Mouse (Mus musculus): ENCODE measurements around the gene Gpr33.

Gene Gpr33

DNA sequence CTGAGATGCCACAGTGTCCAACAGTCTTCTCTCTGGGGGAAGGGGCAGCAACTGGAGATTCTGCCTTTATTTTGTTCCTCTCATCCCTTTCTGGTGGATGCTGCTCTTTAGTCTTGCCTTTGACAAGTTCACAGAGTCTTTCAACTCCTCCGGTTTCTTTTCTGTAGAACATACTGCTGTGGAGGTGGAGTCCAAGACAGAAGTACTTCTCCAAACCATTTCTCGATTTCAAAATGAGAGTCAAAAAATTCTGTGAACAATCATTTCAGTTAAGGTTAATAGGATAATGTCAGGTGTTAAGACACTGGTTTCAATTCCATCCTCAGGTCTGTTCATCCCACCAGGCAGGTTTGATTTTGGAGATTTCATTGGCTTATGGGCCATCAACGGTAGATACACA, at the start of gene Gpr33:
Gene Gpr33, minus strand, starts transcription at position 101 of the 400 bp plus-strand sequence.
- DNase-seq, result no peak

DNA sequence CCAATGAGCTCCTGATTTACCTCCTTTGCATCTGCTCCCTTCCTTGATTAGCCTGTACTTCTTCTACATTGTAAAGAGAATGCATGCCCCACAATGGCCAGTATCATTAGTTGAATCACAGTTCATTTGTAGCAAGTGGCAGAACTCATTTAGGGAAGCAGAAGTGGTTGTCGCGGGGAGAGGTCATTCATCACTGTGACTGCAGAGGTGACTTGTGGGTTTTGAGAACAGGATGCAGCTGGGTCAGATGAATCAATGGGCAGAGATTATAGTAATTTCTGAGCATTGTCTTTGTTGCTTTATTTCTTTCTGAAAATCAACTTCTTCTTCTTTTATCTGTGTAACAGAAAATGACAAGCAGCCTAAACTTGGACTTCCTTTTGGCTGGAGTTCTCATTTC, 21.5 kb upstream of the Gpr33 start:
- DNase-seq, result no peak

DNA sequence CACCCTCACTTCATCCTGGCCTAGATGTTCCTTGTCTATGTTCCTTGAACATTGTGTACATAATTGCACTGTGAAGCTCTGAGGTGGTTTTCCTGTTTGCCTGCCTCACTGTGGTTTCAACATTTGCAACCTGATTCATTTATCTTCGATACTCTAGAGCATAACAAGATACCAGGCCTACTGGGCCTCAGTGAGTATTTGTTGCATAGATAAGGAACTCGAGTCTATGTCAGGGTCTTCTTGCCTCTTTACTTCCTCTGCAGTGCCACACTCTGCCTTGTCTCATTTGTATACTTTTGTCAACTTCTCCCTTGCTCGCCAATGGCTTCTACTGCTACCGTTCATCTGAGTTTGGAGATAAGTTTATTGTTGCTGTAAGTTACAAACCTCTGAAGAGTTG, 18.5 kb upstream of the Gpr33 start:
- DNase-seq, result no peak

DNA sequence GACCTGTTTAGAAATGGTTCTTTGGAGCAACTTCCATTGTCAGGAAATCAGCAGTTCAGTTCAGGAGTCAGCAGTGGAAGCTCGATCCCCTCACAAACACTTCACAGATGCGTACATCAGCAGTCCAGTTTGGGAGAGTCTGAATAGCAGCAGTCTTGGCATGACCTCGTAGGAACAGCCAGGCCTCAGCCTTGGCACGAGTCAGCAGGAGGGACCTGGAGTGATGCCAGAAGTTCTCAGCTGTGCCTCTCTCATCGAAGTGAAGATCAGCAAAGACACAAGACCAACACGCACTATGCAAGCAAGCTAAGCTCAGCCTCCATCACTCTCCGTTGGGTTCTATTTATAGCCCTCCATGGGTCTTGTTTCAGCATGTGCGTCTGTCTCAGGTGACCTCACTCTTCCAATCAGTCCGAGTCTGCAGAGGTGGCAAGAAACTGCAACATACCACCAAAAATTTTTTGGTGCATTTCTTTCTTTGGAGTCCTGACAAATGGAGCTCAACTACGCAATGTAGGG, 15.0 kb upstream of the Gpr33 start:
- DNase-seq, result no peak

DNA sequence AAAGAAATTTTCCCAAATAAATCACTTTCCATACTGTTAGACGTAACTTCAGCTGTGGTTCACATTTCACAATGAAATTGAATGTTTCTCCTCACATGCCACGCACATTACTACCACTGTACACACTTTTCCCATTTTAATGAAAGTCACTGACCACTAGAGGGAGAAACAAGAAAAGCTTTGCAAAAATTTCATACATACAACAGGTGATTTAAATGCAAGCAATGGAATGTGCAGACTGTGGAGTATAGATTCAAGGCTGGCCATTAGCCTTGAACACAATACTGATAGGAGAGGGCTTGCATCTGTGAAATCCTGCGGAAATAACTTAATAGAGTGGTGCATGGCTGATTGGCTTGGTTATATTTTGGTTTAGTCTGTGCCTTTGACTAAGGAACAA, 10.5 kb upstream of the Gpr33 start:
- no peak for DNase-seq

DNA sequence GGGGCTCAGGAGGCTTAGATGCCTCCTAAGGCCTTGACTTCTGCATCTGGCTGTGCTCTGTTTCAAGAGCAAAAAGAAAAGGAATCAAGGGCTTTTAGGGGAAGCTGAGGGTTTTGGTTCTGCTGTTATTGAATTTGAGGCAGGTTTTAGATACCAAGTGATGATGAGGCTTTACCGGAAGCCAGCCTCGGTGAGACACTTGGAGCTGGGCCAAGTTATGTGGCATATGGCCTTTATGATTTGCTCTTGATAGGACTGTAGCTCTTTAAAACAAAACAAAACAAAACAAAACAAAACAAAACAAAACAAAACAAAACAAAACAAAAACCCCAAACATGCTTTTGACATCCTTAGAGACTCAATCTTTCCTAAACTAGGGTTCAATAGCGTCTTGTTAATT, 7.1 kb upstream of the Gpr33 start:
- no peak for DNase-seq

DNA sequence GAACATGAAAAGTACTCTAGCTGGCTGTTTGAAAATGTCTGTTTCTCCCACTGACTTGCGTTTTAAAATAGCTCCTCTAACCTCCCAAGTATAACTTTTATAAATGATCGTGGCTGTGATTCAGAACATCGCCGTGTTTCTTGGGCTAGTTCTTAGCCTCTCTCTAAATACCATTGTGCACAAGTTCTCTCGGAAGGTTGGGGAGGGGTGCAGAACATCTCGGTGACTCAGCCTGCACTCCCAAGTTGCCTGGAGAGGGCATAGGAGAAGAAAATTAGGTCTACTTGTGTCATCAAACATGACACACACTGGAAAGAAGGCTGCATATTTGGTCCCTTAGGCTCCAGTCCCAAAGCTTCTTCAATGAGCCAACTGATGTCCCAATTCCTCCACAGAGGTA, 4.4 kb upstream of the Gpr33 start:
- no peak for DNase-seq

DNA sequence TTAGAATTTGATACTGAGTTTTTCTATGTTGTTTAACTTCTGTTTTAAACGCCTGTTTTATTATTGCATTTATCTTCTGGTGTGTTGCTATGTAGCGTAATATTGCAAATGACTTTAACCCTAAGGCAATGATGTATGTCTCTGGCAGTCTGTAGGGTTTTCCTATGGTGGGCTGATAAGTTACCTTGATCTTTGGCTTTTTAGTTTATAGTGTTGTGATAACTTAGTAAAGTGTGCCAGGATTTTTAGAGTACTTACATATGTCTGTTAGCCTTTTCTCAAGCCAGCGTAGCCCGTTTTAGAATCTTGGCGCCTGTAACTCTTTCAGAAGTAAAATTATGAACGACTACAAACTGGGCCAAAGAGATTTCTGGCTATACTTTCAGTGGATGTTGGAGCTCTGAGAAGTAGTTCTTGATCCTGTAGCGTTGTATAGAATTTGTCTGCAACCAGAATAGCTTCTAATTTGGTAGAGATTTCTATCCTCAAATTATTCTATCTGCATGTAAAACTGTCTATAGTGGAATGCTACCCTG, 13.3 kb downstream of the Gpr33 start:
- DNase-seq, result no peak

DNA sequence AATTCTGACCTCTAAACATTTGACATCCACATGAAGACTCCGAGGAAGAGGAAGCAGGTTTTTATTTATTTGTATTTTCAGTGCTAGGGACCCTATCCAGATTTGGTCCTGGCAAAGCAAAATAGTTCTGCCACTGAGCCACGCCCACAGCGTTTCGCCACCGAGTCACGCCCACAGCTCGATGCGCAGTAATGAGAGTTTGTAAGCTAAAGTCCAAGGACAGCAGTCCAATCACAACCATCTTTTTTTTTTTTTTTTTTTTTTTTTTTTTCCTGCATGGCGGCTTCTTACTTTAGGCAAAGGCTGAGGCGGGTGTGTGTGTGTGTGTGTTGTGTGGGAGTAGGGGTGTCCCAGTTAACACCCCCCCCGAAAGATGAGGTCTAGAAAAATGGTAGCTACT, 13.8 kb downstream of the Gpr33 start:
- DNase-seq, result no peak

DNA sequence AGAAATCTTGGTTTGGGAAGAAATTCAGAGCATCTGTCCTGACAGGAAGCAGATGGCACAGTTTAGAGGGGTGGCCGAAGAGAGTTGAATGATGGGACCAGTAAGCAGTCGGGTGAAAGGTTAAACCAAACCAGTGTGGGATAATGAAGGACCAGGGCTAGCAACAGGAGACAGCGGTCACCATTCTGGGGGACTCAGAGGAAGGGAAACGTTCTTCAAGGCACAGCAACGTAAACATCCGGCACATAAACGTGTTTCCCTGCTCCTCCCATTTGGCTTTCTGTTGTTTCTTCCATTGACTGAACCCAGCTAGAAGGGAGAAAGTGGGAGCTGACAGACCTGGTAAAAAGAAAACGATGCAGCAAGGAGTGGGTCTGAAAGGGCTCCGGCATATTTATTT, 14.6 kb downstream of the Gpr33 start:
- DNase-seq, result no peak

DNA sequence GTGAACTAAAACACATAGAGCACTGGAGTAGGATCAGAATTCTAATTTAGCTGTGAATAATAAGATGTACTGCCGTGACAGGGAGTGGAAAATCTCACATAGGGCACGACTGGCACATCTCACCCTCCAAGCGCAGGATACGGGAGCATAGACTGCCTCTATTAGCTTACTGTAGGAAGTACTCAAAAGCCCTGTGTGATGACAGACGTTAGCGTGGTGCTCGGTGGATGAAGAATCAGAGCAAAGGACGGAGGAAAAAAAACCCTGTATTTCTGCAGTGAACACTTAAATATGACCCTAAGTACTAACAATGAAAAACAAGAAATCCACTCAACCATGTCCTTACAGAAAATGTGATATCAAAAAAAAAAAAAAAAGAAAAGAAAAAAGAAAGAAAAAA, 15.7 kb downstream of the Gpr33 start:
- no peak for DNase-seq

DNA sequence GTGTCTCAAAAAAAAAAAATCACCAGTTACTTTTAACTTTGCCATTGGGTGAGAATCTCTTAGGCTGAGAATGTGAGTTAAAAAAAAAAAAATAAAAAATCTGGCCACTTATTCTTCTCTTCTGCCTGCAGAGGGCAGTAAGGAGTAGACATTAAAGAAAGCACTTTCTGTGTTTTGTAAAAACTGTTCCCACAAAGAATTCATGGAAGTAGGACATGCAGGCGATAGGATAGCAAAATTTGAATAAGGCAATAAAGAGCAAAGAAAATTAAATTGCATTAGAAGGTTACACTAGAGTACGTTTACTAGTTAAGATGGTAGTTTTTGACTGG, 17.3 kb downstream of the Gpr33 start:
- no peak for DNase-seq

DNA sequence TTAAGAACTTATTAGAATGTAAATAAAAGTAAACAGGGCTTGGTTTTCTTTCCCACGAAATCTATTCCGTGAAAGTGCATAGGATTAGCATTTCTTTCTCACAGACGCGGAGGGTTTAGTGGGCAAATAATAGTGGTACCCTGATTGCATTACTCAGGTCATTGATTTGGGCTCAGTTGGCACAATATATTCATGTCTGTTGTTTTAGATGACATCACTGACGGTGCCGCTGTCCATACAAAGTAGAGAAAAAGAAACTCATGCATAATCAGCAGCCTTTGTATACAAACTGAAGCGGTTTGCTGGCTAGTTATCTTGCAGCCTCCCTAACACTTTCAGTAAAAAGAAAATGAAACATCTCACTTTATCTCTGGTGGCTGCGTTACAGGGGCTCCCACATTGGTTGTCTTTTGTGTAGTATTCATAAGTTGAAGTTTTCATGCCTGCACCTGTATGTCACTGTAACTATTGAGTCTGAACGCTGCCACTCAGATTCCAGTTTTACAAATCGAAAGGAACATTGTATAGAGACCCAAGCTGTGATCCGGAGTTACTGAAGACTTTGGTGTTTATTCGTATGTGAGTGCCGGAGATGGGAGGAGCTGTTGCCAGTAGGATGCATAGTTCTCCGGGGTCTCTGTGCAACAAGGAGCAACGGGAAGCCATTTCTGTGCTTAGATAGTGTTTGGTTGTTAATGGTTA, 17.8 kb downstream of the Gpr33 start:
- DNase-seq, result no peak

DNA sequence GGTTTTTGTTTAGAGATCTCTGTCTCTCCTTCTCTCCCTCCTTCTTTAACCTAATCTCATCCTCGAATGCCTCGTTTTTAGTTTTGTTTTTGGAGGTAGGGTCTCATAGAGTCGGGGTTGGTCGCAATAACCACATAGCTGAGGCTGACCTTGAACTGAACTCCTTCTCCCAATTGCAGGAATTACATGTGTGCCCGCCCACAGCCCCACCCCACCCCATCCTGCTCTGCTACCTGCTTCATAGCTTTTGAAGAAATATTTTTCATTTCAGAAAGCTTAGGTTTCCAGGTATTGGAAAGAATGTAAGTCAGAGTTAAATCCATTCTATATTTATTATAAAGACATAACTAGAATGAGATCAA, 21.2 kb downstream of the Gpr33 start:
- no peak for DNase-seq

DNA sequence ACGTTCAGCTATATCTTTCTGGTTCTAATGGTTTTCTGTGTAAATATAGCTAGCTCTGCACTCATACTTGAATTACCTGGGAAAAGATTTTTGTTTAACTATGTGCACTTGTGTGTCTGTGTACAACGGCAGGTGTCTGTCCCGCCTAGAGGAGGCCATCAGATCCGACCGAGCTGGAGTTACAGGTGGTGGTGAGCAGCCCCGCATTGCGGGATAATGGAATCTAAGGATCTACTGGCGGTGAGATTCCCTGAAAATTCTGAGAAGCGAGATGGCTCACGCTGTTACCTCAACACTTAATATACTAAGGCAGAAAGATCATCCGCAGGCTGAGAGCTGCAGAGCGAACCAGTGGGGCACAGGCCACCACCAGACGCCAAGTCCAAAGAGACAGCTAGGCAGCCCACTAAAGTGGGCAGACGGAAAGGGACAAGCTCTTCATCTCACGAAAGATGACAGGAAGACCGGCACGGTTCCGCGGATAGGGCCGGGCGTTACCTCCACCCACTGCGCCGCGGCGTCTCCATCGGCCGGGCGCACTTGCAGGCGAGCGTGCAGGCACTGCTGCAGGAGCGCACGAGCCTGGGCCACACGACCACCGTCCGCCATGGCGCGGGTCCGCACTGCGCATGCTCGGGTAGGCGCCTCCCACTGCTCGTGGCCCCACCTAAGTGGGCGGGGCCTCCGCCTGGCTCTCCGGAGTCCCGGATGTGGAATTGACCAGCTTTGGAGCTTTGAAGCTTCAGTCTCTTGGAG, 21.8 kb downstream of the Gpr33 start, which contains the start of gene Dtd2:
Gene Dtd2, minus strand, starts transcription at position 625 of the 756 bp plus-strand sequence.
- peak; percentile 96 for DNase-seq

DNA sequence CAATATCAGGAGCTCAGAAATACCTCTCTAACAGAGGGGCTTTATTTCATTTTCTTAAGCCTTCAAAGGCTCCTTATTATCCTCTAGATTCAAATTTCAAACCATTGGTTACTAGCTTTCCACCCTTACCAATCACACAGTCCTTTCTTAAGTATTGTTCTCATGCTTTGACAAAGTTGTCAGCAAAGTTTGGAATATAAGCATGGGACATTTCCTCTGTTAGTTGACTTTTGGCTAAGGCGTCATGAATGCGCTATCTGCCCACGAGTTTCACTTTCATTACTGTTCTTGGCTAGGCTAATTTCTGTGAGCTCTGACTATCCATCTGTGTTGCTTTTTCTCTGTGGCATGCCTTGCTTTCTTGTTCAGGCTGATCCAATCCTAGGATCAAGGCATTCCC, 25.1 kb downstream of the Gpr33 start:
- DNase-seq, result no peak

DNA sequence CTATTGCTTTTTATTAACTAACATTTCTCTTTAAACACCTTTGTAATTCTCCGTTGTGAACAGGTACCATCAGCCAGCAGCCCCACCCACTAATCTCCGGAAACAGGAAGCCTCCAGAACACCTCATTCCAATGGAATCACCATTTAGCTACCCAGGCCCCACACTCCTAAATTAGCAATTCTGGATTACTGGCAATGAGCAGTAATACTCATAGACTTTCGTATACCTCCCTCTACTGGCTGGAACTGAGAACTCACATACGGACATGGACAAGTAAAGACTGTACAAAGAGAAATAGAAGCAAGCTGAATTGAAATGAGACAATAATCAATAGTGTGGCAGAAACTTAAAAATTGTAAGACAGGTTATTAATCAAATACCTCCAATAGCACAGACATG, 26.3 kb downstream of the Gpr33 start:
- DNase-seq, result peak; percentile 75

DNA sequence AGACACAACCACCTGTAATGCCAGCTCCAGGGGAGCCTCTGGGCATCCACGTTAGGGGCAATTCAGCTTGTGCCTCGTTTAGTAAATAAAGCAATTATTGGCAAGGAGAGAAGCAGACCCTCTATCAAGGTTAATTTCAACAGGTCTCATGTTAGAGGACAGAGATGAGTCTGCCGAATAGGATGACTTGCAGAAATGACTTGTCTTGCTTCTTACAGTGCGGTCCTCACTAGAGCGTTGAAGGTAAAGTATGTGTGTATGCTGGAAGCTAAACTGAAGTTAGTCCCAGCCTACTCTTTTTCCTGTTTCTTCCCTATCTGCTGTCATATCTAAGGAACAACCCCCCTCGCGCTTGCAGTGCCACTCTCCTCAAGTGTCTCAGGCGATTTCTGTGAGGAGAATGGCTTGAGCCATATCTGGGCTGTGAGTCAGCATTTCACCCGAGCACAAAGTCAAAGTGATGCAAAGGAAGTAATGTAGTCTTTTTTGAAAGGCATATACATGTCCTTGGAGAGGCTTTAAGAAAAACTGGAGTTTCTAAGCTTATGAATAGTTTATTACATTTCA, 29.4 kb downstream of the Gpr33 start:
- DNase-seq, result no peak

DNA sequence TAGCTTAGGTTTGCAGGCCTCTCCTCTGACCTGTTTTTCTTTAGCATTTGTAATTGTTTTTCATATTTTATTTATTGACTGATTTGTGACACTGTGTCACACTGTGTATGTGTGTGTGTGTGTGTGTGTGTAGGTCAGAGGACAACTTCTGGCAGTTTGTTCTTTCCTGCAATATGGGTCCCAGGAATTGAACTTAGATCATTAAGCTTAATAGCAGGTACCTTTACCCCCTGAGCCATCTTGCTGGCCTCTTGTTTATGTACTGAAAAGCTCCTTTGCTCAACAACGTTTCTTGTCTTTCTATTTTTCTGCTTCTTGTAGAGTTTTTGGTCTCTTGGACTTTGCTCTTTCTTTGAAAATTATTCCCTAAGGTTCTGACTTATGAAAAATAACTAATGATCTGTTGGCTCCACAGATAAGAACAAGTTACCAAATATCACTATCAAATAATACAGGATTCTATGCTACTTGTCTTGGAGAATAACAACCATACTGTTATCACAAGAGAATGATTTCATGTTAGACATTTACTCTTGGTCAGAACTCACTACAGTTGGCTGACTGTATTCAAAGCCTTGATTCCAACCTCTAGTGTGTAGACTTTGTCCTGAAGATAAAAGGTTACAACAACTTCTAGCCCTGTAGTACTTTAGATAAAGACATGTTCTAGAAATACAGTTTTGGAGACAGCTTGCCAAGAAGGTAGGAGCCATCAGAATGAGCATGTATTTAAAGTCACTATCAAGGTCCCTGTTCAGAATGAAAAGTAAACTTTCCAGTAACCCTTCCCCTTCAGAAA, 31.9 kb downstream of the Gpr33 start:
- no peak for DNase-seq

DNA sequence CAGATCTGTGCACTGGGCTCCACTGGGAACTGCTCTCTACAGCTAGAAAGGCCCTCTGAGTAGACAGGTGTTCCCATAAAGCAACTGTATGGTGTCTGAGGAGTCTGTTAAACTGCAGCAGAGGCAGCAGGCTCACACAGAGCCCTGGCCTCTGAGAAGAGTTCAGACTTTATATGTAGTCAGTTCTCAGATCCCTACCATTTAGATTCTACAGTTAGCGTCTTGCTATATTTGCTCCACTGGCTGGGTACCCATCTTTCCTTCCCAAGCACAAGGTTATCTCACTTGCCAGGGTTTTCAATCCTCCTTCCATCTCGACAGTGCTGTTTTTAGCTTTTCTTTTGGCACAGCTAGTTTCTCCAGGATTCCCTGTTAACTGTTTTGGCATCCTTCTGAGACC, 37.2 kb downstream of the Gpr33 start:
- DNase-seq, result no peak

DNA sequence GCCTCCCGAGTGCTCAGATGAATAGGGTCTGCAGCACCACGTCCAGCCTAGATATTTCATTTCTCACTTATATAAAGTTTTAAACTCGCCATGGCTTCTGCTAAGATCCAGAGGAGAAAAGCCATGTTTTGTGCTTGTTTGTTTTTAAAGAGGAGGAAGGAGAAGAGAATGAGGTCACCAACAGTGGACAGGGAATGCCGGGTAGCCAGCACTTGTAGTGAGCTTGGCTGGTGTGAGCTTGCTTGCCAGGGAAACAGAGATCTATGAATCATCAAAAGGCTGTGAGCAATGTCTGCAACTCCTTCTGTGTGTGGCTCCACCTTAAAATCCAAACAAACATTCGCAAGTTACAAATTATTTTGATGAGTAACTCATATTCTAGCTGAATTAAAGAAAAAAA, 39.3 kb downstream of the Gpr33 start:
- DNase-seq, result no peak

DNA sequence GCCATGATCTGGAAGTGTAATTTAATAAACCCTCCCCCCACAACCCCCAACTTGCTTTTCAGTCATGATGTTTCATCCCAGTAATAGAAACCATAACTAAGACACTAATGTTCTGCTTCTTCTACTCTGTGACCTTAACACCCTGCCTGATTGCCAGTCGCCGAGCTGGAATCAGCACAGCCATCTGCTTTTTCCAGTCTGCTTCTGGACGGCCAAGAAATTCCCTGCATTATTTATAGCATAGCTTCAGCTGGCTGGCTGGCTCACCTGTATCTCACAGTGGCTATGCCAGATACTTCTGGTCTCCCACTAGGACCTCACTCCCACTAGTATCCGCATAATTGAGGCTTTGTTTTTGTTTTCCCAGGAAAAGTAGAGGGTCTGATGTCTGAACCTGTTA, 42.0 kb downstream of the Gpr33 start:
- DNase-seq, result no peak

DNA sequence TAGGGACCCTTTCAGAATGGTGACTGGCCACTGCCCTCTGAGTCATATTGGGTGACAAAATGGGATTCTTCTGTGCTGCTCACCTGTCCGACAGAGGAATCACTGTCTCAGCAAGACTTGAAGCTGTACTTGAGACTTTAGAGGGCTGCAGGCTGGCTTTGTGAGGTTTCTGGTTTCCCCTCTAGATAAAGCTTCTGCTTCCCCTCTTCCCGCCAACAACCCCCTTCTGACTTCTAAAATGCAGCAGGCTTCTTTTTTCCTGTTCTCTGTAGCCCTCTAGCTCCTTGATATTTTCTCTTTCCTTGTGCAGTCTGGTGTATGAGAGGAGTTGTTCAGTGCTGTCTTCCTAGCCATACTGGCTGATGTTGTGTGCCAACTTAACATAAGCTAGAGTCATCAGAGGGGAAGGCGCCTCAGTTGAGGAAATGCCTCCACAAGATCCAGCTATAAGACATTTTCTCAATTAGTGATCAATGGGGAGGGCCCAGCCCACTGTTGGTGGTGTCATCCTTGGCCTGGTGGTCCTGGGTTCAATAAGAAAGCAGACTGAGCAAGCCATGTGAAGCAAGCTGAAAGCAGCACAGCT, 42.6 kb downstream of the Gpr33 start:
- no peak for DNase-seq
